Mouse (Mus musculus) ES-E14 (cell line): ENCODE results near the gene Wrap53. TPM values are rescaled to one million over a fixed set of nuclear protein-coding genes. Genes with fewer than 3 reads are reported as not detected.

Experiments used
- DNase-seq: peaks from one replicate; pipeline ENCODE4 v3.0.0-alpha.2; 2013; ENCODE audit warnings: low read depth, low spot score
- H3K27ac ChIP-seq: 2 replicates; pipeline ENCODE4 v1.5.1; 2012; ENCODE audit warnings: low read depth, mild to moderate bottlenecking, low read length, moderate library complexity, mixed read lengths; ENCODE audit not compliant: poor library complexity, insufficient read depth, severe bottlenecking
- H3K36me3 ChIP-seq: 2 replicates; pipeline ENCODE4 v1.6.1; 2012; ENCODE audit warnings: mild to moderate bottlenecking, low read length, moderate library complexity, mixed read lengths; ENCODE audit not compliant: control insufficient read depth, poor library complexity, insufficient read depth, severe bottlenecking
- H3K4me1 ChIP-seq, 2 experiments: fragments of 150-350 bp in 1 of 2; sonication (generic) in 1 of 2; 2 replicates each; pipeline ENCODE4 v1.6.1; 2012; ENCODE audit warnings: low read length in 2 of 2, mild to moderate bottlenecking in 1 of 2, mixed read lengths in 1 of 2; ENCODE audit not compliant: control insufficient read depth in 2 of 2, insufficient read depth in 2 of 2, poor library complexity in 1 of 2
- H3K4me3 ChIP-seq, 2 experiments: fragments of 150-350 bp in 1 of 2; sonication (generic) in 1 of 2; 2 replicates each; pipeline ENCODE4 v1.5.1; 2012; ENCODE audit warnings: low read length in 2 of 2, low read depth in 1 of 2, mild to moderate bottlenecking in 1 of 2, mixed read lengths in 1 of 2; ENCODE audit not compliant: insufficient read depth in 1 of 2, poor library complexity in 1 of 2, severe bottlenecking in 1 of 2
- H3K9ac ChIP-seq: 2 replicates; pipeline ENCODE4 v1.6.1; 2012; ENCODE audit warnings: low read depth, mild to moderate bottlenecking, low read length, mixed read lengths; ENCODE audit not compliant: poor library complexity, insufficient read depth, severe bottlenecking
- H3K9me3 ChIP-seq: fragments of 150-350 bp; sonication (generic); 2 replicates; pipeline ENCODE4 v1.6.1; 2012; ENCODE audit warnings: low read depth, mild to moderate bottlenecking, low read length; ENCODE audit not compliant: control insufficient read depth, insufficient read depth
- CHD2 ChIP-seq: IDR thresholded peaks from 2 replicates; pipeline ENCODE4 v1.6.1; 2014; ENCODE audit warnings: mild to moderate bottlenecking, low read depth, low read length, inconsistent platforms
- HCFC1 ChIP-seq: IDR thresholded peaks from 2 replicates; pipeline ENCODE4 v1.6.1; 2012; ENCODE audit warnings: low read length, inconsistent platforms, borderline replicate concordance; ENCODE audit not compliant: insufficient read depth
- MAFK ChIP-seq: IDR thresholded peaks from 2 replicates; pipeline ENCODE4 v1.6.1; 2014; ENCODE audit warnings: mild to moderate bottlenecking, low read depth, low read length, inconsistent platforms; ENCODE audit not compliant: insufficient read depth
- ZC3H11A ChIP-seq: IDR thresholded peaks from 2 replicates; pipeline ENCODE4 v1.6.1; 2012; ENCODE audit warnings: low read depth, mild to moderate bottlenecking, inconsistent platforms, low read length, borderline replicate concordance
- ZNF384 ChIP-seq: IDR thresholded peaks from 2 replicates; pipeline ENCODE4 v1.6.1; 2012; ENCODE audit warnings: low read depth, low read length, inconsistent platforms
- in situ Hi-C, 2 experiments: fragments of 600-800 bp; cut with MboI; formaldehyde crosslinking; loops; one replicate each; pipeline ENCODE4 v1.15.1; 2025; ENCODE audit warnings: low sequenced_read_pairs in 2 of 2, inconsistent platforms in 1 of 2; ENCODE audit not compliant: unreplicated experiment in 2 of 2
- total RNA-seq: library from RNA; depleted of rRNA; stranded (reverse); fragments of 300-350 nt; gene quantifications from 2 replicates; pipeline ENCODE4 v1.2.3, GENCODE M21; 2012

The Wrap53 gene
- total RNA-seq, 1 experiment: 33.0 TPM

DNA sequence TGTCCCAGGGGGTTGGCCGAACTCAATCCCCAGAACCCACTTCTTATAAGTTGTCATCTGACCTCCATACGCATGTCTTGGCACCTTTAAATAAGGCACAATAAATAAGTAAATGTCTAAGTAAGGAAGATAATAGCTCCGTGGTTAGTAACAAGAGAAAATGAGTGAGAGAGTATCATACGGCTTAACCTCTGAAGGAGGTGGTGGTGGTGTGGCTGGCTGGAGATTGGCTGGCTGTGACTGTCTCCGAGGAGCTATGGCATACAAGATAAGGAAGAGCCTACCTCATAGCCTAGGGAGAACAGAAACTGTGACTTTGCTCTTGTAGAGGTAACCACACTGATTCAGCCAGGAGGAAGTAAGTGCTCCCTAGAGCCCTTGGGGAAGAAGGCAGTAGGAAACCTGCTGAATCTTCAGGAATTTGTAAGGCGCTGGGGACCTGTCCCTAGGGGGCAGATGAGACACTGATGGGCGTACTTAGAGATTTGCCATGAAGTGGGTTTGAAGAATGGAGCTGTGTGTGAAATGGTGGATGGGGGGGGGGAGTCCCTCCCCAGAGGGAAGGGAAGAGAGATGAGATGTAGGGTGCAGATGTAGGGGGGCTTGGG is 5.8 kb upstream of the Wrap53 start:
- Histone ChIP-seq H3K9ac (peak overlapping the region; percentile 12; the same call in 1 of the 2 replicates), H3K4me1 (peaks cover 7 to 27% of the 10 kb centered on the region in 2 experiments), H3K4me3 (no peak overlapping the region; a peak in 1 of 4 replicates), H3K9me3 (no peaks in the 10 kb centered on the region), H3K27ac (0 out of 2 replicates have a peak overlapping the region, but pooled peaks have one; percentile 44), H3K36me3 (peaks cover 51% of the 10 kb centered on the region)
- TF ChIP-seq MAFK (0 out of 2 replicates have a peak, but pooled peaks have one; percentile 3), HCFC1 (no peak)
- in situ Hi-C loops: no loop called here
- no peak for DNase-seq

DNA sequence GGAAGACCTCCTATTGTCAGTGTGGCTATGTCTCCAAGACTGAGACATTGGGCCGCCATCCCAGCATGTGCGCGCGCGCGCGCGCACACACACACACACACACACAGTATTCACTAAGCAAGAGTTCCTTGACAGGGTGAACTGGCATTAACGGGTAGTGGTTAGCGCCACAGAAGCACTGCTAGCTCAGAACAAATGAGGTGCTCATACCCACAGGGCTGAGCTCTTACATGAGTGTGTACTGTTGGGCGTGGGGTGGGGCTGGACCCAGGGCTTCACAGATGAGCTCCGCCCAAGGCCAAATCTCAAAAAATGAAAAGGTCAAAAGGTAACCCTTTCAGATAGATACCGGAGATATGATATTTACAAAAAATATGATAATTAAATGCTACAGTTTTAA is 4.9 kb upstream of the Wrap53 start:
- in situ Hi-C loops: no loop called here
- H3K4me1 ChIP-seq: peaks cover 7 to 27% of the 10 kb centered on the region in 2 experiments
- no peak overlapping the region for H3K27ac ChIP-seq
- no peak overlapping the region for H3K9ac ChIP-seq
- peaks cover 42% of the 10 kb centered on the region for H3K36me3 ChIP-seq
- H3K9me3 ChIP-seq: no peaks in the 10 kb centered on the region
- no peak for TF ChIP-seq HCFC1
- TF ChIP-seq ZNF384: no peak
- TF ChIP-seq MAFK: no peak
- no peak for TF ChIP-seq CHD2
- TF ChIP-seq ZC3H11A: no peak
- DNase-seq: no peak
- no peak overlapping the region; a peak in 1 of 4 replicates for H3K4me3 ChIP-seq

DNA sequence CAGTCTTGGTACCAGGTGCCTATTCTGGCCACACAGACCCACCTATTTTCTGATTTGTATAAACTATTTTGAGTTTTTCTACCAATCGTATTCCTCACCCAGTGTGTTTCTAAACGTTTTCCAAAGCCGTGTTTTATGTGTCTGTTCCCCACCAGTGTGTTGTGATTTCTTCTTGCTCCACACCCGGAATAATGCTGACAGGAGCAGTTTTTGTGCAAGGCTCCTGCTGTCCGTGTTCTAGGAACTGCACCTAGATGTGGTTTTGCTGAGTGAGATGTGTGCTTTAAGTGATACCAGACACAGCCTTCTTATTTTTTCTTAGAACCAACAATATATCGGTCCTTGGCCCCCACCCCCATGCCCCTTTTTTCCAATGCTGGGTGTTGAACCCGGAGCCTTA is 4.0 kb upstream of the Wrap53 start:
- peak overlapping the region in 1 of 2 experiments; percentile 17; a peak in 1 of 4 replicates for H3K4me3 ChIP-seq
- DNase-seq: no peak

DNA sequence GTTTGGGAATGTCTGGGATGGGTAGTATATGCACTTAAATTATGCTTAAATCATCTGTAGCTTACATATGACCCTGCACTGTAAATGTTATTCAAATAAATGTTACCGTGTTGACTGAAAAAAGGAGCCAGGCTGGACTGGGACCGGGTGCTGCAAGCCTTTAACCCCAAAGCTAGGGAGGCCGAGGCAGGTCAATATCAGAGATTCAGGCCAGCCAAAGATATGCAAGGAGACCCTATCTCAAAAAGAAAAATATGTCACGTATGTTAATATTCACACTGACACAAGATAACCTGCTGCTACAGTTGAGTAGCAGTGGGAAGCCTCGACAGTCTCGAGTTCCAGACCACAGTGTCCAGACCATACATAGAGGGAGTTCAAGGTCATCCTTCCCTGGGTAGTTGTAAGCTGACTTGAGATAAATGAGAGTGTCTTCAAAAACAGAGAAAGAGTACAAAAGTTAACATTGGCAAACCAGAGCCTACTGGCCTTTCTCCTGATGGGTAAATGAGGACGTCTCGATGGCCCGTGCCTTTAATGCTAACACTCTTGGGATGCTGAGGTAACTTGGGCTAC is 2.3 kb upstream of the Wrap53 start:
- peak overlapping the region; percentile 95 for H3K27ac ChIP-seq
- in situ Hi-C loops: no loop called here
- peak overlapping the region; percentile 3 for H3K9ac ChIP-seq
- H3K4me3 ChIP-seq: peak overlapping the region; percentile 69 to 90
- TF ChIP-seq ZC3H11A: no peak
- TF ChIP-seq ZNF384: no peak
- no peak for TF ChIP-seq HCFC1
- no peak for TF ChIP-seq CHD2
- no peak for TF ChIP-seq MAFK
- H3K9me3 ChIP-seq: no peaks in the 10 kb centered on the region
- peaks cover 19% of the 10 kb centered on the region for H3K36me3 ChIP-seq
- peaks cover 9 to 26% of the 10 kb centered on the region in 2 experiments for H3K4me1 ChIP-seq
- no peak for DNase-seq

More for the DNA sequence above, 4.0 kb upstream of the Wrap53 start:
- Histone ChIP-seq H3K27ac (no peak overlapping the region), H3K4me1 (peaks cover 9 to 26% of the 10 kb centered on the region in 2 experiments), H3K36me3 (peaks cover 33% of the 10 kb centered on the region), H3K9me3 (no peaks in the 10 kb centered on the region), H3K9ac (peak overlapping the region; percentile 26; the same call in 1 of the 2 replicates)
- in situ Hi-C loops: no loop called here
- TF ChIP-seq ZC3H11A (no peak), MAFK (peak; percentile 89)
